Mouse (Mus musculus): ENCODE data around the gene Phf3. TPM values are rescaled to one million over a fixed set of nuclear protein-coding genes. Genes with fewer than 3 reads are reported as not detected.

Gene Phf3
- 148 TPM for polyA plus RNA-seq (2017; shearing (Covaris generic))

GRCm38 (mm10) chr1:30873541-30874260, at the start of gene Phf3:
TSS of gene Phf3 (minus strand) at chr1:30873921.

Other genes with a start within 250 kb of the Phf3 start
- gene AC153137.1, start 104.0 kb upstream of the Phf3 start, polyA plus RNA-seq (2017; shearing (Covaris generic)), result not detected

Data from effector memory CD4-positive, alpha-beta T cell, adult 5 months (primary cell).